Mouse (Mus musculus) CD8-positive naive resting alpha-beta T cell, adult 2 months (primary cell): ENCODE data around the gene Nxph3.

Experiments
- DNase-seq, 2 experiments: peaks; one replicate each; pipeline ENCODE4 v3.0.0; 2022; ENCODE audit warnings: low read depth in 2 of 2, low spot score in 2 of 2

The Nxph3 gene

DNA sequence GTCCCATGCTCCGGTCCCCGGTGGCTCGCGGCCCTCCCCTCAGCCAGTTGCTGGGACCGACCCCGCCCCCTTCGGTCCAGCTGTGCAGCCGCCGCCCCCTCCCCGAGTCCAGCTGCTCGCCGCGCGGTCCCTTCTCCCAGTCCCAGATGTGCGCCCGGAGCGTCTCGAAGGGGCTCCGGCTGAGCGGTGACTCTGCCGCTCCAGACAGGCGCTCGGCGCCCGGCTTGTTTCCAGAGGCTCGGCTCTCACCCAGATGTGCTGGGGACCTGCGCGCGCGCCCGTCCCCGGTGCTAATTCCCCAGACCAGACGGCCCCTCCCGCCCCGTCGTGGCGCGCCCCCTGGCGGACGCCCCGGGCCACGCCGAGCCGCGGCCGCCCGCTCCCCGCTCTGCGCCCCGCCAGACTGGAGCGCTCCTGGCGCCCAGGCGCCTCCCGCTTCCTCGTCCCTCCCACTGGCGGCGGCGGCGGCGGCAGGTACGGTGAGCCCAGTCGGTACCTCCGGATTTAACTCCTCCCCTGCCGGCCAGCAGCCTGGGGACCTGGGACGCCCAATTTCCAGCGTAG is at the start of gene Nxph3:
TSS of gene Nxph3 (minus strand) at position 273 of the 564 bp plus-strand sequence.
- DNase-seq, result peak; percentile 28 to 48

DNA sequence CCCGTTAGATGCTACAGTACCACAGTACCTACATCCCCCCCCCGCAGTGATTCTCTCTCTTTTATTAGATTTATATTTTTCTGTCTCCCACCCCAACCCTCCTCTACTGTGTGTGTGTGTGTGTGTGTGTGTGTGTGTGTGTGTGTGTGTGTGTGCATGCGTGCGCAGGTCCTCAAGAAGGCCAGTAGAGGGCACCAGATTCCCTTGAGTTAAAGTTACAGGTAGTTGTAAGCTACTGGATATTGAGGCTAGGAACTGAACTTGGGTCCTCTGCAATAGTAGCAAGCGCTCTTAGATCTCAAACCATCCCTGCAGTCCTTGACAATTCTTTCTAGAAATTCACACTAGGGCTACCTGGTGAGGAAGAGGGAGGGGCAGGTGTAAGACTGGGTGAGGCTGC is 49.5 kb upstream of the Nxph3 start:
- no peak for DNase-seq

DNA sequence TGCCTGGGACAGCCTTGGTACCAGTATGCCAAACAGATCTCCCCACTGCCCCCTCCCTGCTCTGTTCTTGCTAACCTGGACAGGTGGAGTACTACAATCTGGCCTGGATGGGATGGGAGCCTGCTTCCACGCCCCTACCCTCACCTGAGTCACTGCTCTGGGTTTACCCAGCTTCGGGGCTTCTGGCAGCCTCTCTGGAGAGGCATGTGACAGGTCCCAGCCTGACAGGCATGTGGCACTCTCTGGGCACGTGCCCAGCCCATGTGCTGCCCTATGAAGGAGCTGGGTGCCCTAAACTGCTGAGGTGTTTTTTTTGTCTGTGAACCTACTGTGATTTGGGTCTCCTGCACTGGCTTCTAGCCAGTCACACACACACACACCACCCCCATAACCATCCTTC is 46.4 kb upstream of the Nxph3 start:
- no peak for DNase-seq

DNA sequence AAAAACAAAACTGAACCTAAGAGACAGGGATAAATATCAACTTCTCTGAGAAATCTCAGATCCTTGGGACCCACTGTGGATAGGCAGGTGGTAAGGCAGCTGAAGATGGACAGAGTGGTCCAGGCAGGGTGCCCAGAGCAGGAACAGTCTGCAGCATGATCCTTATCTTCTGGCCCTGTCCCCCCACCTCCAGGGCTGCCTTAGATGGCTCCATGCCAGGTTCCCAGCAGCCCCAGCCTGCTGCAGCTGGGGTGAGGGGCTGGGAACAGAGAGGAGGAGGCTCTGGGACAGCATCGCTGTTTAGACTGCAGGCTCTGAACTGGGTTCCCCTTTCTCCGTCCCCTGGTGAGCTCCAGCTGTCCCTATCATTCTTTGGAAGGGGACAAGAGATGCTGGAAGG is 45.4 kb upstream of the Nxph3 start:
- no peak for DNase-seq

DNA sequence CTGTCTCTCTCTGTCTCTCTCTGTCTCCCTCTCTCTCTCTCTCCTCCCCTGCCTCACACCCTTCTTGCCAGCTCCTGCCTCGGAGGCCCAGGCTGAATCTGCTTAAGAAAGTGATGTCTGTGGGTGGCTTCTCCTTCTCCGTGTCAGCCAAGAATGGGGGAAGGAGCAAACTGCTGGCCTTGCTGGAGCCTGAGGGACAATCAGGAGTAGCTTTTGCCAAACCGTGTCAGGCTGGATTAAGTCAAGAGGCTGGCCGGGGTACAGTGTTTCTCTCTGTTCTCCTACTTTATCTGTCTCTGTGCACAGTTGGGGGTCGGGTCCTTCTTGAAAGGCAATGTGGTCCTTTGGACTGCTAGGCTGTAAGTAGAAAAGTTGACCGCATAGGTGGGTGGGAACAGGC is 43.3 kb upstream of the Nxph3 start:
- no peak for DNase-seq

DNA sequence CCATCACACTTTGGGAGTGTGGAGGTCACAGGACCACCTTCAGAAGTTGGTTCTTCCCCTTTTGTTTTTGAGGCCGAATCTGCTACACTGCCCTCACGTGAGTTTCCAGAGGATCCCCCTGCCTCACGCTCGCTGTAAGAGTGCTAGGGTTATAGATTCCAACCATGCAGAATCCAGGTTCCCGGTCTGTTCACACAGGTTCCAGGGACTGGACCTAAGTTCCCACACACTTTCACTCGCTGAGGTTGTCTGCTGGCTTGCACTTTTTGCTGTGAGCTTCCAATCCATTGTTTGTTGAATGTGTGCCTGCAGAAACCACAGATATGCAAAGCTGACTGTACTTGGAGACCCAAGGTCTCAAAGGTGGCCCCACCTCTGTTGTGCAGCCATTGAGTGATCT is 42.7 kb upstream of the Nxph3 start:
- DNase-seq, result no peak

DNA sequence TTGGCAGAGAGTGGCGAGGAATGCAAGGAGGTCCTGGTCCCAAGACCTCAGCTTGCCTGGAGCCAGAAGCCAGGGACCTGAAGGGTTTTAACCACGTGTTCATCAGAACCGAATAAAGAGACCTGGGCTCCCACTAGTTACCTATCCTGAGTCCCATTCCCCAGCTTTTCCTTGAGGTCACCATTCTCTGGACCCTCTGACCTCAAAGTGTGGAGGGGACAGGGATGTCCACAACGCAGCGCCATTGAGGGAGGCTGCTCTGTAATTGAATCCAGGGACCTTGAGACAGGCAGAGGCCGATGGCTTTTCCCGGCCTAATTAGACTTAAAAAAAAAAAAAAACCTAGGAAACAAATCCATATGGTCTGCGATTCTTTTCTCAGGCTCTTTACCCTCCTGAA is 40.9 kb upstream of the Nxph3 start:
- DNase-seq, result no peak

DNA sequence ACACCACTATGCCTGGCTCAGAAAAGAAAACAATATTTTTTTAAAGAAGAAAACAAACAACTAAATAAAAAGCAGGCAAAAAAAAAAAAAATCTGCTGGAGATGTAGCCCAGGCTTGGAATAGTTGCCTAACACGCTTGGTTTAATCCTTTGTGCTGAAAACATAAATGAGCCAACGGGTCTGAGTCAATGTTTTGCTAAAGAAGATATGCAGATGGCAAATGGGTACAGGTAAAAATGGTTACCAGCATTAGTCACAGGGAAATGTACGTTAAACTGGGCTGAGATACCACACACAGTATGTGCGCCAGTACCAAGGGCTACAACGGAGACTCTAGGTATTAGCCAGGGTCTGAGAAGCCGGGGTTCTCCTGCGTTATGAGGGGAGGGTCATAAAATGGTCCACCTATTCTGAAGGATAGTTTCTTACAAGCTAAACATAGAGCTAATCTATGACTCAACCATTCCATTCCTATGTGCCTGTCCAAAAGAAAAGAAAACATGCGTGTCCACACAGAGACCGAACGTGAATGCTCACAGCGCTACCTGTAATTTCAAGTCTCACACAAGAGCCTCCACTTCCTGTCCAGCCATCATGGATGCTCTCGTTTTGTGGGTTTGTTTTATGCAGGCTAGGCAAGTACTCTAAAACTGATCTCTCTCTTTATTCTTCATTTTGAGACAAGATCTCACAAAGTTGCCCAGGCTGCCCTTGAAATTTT is 36.1 kb upstream of the Nxph3 start:
- no peak for DNase-seq

DNA sequence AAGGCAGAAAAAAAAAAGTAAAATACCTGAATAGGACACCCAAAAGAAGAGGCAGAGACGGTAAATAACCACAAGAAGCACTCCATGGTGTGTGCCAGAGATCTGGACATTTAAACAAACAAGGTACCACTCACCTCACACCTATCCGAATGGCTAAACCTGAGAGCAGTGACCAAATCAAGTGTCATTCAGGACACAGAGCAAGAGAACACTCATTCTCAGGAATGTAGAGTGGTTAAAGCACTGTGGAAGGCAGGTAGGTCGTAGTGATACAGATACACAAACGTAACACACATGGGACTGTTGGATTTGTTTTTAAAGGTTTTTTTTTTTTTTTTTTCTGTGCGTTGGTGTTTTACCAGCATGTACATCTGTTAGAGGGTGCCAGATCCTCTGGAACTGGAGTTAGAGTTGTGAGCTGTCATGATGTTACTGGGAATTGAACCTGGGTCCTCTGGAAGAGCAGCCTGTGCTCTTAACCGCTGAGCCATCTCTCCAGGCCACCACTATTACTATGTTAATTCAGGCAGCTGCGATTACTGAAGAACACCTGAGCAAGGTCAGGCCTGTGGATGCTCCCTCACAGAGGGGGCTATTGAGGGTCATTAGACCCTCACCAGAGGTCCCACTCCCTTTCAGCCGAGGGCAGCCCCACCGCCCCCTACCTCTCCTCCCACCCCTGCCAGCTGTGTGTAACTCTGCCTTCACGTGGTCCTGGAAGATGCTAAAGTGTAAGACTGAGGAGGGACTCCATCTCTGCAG is 31.8 kb upstream of the Nxph3 start:
- DNase-seq, result no peak

DNA sequence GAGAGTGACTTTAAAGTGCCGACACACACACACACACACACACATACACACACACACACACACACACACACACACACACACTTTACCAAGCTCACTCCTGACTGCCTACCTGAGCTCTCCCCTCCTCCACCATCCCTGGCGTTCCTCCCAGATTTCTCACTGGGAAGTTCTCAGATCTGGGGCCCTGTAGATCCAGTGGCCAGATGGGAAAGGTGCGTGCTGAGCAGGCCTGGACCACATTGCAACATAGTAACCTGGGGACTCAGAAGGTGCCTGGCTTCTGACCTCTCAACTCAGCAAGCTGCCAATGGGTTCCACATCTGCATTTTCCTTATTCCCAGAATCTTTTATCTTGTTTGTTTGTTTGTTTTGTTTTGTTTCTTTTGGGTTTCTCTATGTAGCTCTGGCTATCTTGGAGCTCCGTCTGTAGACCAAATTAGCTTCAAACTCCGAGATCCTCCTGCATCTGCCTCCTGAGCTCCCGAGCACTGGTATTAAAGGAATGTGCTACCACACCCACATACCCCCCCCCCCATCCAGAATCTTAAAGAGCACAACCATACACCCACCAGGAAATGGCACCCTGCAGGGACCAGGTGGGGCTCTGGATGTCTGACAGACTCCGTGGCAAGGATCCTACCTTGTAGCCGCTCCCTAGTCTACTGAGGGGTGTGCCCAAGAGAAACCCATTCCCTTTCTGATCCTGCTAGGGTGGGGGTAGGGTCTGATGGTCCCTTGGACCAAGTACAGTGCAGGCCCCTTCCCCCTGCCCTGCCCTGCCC is 30.4 kb upstream of the Nxph3 start:
- no peak for DNase-seq

DNA sequence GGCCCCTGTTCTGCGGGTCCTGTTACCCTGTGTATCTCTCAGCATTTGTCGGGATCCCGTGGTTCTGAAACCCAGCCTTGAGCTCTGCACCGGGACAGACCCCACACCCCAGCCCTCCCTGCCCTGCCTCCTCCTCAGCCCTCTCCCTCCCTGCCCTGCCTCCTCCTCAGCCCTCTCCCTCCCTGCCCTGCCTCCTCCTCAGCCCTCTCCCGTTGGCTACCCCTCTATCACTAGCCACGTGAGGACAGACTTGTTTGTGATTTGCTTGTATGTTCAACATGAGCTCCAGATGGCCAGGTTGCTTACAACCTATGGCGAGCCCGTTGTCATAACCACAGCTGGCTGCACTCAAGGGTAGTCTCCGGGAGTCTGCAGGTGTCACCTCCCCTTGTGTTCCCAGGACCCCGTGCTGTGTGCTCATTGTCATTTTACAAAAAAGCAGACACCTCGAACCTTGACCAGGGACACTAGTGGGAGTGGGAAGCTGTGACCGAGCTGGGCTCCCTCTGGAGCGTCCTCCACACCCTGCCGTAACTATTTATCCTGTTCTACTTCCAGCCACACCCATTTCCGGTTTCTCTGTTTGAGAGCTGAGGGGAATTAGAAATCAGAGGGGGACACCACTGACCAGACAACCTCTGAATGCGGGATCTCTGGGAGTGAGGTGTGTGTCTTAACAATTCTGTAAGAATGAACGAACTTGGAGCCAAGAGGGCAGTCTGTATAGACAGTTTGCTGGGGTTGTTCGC is 26.4 kb upstream of the Nxph3 start:
- DNase-seq, result no peak

DNA sequence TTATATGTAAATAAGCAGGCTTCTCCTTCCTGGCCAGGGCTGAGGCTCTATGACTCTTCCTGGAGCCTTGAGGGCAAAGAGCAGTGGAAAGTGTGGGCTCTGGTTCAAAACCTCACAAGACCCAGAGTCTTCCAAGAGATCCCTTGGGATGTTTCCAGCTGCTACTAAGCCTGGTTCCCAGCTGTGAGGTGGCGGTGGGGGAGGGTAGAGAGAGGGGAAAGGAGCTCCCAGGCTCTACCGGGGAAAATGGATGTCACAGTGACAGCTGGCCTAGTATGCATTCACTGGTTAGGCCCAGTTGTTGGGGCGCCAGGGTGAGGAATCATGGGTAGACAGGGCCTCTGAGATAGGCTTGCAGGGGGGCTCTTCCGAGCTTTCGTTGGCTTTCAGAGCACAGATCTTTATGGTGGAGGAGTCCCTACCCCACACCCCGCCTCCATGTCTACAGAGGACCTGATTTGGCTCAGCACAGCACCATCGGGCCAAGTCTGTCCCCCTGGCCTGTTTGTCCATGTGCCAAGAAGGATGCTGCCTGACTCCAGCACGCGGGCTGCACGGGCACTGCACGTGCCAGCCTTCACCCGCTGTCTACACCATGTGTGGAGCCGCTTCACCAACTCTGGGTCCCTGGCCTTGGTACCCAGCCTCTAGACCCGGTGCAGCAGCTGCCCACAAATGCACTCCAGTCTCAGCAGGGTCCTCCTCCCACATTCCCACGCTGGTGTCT is 24.2 kb upstream of the Nxph3 start:
- DNase-seq, result no peak

DNA sequence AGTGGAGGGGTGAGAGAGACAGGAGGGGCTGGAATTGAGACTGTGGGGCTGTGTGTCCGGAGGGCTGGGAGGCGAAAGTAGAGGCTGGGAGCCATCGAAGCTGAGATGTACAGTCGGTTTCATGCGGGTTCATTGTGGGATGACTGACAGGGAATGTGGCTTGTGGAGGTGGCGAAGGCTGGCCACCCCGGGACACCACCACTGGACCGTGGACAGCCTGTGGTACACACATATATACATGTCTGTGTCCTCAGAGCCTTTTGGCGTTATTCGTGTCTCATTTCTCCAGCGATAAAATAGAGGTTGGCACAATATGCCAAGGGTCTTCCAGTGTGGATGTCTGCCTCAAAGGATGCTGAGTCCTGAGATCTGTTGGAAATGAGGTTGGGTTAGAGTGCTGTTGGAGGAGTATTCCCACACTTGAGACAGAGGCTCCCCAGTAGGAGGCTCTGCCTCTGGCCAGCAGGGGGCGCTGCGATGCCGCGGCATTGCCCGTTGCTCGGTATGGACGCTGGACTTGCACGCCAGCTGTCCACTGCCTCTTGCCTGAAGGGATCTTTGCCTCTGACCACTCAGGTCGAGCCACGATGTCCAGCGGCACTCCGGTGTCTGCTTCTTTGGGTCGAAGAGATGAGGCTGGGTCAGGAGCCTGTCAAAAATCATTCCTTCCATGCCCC is 19.3 kb upstream of the Nxph3 start:
- DNase-seq, result peak; percentile 56 to 64

DNA sequence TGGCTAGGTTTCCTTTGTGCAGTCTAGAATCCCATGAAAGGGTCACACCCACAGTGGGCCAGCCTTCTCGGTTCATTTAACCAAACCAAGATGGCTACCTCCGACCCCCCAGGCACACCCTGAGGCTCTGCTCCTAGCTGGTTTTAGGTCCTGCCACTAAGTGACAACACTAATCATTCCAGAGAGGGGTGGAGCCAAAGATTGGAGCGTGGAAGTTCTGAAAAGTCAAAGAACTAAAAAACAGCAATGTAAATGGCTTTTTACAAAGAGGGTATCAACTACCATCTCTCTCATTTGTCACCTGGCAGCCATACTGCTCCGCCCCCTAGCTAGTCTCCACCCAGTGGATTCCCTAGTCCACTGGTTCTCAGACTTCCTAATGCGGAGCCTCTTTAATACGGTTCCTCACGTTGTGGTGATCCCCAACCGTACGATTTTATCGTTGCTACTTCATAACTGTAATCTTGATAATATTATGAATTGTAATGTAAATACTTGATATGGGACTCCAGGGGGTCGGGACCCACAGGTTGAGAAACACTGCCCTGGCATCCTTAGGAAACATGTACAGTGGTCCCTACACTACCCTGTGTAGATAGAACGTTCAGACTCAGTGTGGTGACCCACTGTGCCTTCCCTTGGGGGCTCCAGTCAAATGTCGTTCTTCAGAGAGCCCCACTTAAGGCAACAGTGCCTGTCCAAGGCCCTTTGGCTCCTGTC is 18.1 kb upstream of the Nxph3 start:
- no peak for DNase-seq

DNA sequence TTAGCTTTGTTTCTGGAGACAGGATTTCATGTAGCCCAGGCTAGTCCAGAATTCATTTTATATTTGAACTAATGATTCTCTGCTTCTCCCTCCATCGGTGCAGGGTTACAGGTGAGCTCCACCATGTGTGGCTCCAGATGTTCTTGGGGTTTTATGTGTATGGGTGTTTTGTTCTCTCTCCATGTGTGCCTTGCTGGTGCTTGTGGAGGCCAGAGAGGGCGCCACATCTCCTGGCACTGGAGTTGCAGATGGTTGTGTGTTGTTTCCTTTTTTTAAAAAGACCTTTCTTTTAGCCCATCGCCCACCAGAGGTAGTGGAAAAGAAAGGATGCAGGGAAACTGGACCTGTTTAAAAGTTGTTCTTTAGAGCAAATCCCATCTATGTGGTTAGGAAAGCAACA is 13.9 kb upstream of the Nxph3 start:
- DNase-seq, result no peak

DNA sequence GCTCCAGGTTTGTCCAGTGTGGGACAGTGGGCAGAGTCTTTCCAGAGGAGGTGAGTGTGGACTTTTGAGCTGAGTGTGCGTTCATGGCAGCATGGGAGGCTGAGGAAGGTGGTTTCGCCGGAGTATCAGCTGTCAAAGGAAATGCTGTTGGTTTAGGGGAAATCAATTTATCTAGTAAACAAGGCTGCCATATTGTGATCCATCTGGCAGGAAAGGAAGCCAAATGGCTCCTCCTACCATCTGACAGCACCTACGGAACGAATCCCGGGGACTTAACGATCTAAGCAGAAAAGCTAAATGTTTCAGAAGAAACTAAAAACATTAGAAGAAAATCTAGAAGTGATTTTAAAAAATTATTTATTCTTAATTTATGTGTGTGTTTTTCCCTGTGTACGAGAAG is 12.9 kb upstream of the Nxph3 start:
- no peak for DNase-seq

DNA sequence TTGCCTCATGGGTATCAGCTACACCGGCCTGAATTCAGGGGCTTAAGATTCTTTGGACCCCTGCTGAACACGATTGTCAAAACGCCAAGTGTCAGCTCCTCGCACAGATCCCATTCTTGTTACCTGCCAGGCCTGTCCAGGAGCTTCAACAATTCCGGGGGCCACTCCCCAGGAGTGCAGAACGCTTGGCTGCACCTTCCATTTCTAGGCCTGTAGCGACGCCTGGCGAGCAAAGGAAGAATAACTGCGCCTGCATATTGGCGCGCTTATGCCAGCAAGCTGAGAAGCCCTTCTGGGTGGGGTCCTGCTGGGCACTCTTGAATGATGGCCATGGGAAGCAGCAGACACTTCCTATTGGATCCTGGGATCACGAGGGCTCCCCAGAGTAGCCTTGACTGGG is 7.2 kb upstream of the Nxph3 start:
- DNase-seq, result peak; percentile 49 to 58

DNA sequence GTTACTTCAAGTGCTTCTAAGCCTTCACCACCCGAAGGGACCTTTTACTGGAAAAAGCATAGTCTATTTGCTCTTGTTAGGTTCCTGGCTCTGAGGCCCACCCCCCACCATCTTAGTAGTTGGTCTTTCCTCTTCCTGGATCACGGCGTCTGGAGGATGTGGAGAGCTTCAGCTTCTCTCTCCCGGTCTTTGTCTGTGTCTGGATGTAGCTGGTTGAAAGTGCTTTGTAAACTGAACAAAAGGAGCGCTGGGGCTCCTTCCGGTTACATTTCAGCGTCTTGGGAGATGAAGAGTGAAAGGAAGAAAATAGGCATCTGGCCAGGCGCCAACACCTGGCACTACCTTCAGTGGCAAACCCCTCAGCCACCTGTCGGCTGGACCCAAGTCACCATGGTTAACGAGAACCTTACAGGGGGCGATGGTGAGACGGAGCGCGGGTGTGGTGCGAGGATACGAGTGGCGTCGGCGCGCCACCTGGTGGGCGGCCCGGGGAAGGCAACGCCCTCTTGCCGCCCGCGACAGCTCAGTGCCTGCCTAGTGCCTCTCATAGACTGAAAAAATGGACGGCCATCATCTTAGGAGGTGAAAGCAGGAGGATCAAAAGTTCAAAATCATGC is 6.2 kb upstream of the Nxph3 start:
- peak; percentile 83 to 87 for DNase-seq

DNA sequence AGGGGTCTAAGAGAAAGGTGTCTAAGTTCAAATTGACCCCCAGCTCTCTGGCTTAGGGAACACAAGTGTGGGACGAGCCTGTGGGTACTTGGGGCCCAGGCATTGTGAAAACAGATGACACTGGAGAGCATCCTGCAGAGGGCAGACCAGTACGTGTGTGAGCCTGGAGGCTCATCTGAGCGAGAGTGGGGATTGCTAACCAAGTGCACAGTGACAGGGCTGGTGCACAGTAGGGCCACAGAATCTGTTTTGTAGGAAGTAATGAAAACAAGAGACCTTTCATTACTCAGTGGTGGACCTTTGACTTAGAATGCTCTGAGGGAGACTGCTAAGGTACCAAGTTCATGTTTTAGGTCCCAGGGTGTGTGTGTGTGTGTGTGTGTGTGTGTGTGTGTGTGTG is 5.6 kb upstream of the Nxph3 start:
- no peak for DNase-seq
